Mouse (Mus musculus) embryonic fibroblast, embryonic 13.5 days (primary cell): Measurements from ENCODE around the gene 1110008P14Rik.

Source experiments
- CTCF ChIP-seq: IDR thresholded peaks from 2 replicates; pipeline ENCODE4 v1.5.1; 2011; ENCODE audit warnings: mild to moderate bottlenecking, control low read depth, low read length, moderate library complexity, borderline replicate concordance; ENCODE audit not compliant: insufficient read depth
- POLR2A ChIP-seq: IDR thresholded peaks from 2 replicates; pipeline ENCODE4 v1.6.1; 2011; ENCODE audit warnings: low read depth, mild to moderate bottlenecking, control low read depth, low read length, moderate library complexity

DNA sequence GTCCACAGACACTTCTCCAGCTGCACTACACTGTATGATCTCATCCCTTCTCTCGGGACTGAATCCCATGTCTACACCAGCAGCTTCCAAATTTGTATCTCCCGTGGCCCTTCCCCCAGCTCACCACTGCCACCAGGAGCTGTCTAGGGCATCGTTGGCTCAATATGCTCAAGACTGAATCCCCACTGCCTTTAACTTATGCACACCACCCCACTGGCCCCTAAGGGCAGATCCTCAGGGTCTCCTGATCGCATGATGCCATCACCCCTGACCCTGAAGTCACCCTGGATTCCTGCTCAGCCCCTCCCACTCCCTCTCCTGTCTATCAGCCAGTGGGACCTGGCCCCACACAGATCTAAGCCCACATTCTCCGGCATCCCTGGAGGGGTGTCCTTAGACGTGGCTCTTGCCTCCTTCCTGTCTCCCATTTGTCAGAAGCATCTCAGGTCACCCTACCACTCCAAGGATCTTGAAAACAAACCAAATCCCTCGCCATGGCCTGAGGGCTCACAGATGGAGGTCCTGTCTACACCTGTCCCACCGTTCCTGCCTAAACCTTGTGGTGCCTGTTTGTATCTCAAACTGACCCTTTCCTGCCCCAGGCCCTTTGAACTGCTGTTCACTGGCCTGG, 32.0 kb downstream of the 1110008P14Rik start:
- TF ChIP-seq CTCF: no peak
- TF ChIP-seq POLR2A: no peak
